Mouse (Mus musculus) layer of hippocampus, postnatal 36 days (tissue): ENCODE measurements at regions not wholly inside any gene's neighbourhood (a gene's known extent, or its start where the extent isn't known, plus 50 kb on each side); places are given as distances from the start of the nearest gene placed in this dataset.

Source experiments
- DNase-seq, 2 experiments: peaks; one replicate each; pipeline ENCODE4 v3.0.0; 2022

DNA sequence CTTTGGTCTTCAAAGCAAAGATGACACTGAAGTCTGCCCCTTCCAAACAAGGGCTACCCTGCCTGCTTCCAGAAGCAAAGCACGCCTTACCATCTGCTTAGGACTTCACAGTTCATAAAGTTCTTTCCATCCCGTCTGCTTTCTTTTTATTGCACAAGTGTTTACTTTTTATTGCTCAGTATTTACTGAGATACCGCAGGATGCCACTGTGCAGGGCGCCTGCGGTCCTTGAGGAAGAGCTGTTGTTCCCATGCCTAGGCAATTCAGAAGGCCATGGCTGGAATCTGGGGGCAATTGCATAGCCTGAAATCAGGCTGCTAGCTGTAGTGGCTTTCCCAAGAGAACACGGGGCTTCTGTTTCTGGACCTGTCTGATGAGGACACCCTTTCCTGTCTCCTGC lies 1255.8 kb upstream of the A1bg start:
- no peak for DNase-seq

DNA sequence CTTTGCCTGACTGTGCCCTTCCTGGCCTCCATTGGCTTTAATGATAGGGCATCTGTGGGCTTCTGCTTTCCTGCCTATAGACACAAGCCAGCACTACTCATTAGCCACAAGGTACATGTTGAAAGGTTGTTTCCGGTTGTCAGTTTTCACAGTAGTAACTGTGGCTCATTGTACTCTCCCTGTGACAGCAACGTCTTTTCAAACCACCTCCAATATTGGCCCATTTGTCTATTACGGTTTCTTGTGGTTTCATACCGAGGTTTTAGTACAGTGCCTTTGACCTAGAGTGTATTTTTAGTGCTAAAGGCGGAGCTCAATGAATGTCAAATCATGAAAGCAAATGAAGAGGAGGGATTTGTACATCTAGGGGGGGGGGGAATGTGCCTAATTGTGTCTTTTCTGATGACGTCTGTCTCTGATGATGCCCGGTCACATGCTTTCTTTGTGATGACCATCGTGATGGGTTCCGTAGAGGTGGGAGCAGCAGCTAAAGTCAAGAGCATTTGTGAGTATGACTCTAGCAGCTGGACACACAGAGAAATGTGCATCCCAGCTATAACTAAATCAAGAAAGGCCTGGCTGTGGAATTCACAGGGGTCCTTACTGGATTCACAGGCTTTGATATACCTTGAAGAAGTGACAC lies 1255.1 kb upstream of the A1bg start:
- no peak for DNase-seq

DNA sequence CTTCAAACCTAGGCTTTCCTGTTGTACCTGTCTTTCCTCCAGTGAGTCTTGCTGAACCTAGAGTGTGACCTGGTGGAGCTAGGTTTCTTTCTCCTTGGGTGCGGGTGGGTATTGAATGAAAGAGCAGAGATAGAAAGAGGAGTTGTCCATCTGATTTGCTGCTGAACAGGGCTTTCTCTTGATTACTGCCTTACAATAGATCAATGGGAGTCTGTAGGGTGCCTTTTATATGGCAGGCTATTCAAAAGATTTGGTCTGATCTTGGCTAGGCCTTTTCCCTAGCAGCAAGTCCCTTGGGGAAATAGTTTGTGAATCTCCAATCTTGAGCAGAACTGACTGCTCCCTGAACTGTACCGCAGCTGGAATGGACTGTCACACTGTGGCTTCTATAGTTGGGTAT lies 1253.3 kb upstream of the A1bg start:
- DNase-seq: no peak

DNA sequence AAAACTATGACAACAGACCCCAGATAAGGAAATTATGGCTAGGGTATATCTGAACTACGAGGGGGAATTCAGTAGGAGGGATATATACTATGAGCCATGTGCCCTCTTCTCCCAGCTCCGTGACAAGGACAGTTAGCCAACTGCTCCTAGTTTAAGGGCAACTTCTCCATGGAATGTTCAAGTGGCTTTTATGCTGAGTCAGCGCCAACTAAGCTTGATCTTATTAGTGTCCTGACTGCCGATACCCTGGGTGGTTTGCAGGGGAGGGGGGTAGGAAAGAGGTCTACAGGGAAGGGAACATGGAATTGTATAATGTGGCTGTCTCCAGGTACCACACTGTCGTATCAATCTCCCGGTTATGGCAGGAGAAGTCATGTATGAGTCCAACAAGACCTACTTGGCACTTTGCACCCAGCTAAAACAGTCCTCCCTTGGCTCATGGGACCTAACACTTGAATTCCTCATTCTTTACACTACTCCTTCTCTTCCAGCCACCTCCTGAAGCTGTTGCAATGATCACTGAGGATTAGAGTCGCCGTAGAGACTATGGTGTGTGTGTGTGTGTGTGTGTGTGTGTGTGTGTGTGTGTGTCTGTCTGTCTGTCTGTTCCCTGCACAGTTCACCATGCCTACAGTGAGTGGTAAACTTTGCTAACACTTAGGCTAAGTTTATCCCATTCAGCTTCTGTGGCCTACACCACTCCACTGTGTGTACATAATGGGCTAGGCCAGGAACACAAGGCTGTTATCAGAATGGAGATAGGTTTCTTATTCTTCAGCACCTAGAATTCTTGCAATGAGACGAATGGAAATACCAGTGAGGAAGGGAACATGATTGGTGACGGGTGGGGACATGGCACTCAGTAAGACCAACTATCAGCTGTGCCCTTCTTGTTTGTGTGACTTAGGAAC lies 1251.1 kb upstream of the A1bg start:
- no peak for DNase-seq

DNA sequence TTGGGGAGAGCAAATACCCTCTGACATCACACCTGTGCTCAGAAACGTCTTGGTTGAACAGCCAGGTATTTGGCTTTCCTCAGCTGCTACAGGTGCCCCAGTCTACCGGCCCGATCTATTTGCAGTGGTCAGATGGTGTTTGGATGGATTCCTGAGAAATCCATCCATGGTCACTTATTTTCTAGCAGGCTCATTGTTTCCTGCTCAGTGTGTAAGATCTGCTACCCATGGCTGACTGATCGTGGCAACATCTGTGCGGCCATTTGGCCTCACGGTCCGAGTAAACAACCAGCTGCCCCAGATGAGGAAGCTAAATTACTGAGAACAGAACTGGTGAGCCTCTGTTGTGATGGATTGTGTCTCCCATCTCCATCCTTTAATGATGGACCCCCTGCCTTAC lies 1248.8 kb upstream of the A1bg start:
- DNase-seq: no peak

DNA sequence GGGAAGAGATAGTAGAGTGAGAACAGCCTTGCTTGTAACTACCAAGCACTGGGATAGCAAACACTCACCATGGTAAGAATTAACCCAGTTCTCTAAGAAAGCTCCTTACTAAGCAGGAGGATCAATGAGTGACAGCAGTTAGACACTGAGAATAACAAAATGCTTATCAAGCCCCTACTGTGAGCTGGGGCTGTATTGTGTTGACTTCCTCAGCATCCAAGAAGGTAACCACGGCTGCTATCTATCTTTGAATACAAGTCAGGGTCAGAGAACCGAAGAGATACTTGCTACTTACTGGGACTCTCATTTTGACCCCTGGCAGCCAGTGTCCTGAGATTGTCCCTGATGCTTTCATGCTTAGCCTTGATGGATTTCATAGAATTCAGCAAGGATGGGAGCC lies 1248.4 kb upstream of the A1bg start:
- DNase-seq: no peak

DNA sequence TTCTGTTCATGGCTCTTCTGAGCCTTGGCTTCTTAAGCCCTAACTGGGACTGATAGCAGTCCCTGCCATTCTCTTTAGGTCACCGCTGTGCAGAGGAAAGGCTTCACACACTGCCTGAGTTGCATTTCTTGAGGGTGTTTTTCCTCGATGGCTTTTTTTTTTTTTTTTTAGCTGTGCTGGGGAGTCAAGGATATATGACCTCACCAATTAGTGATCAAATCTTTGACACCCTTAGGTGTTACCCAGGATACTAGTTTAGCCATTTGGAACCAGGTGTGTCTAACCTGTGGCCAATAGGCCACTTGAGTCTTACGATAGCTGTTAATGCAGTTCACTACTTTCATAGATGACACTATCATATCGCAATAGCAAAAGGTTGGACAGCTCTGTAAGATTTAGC lies 1247.5 kb upstream of the A1bg start:
- no peak for DNase-seq

DNA sequence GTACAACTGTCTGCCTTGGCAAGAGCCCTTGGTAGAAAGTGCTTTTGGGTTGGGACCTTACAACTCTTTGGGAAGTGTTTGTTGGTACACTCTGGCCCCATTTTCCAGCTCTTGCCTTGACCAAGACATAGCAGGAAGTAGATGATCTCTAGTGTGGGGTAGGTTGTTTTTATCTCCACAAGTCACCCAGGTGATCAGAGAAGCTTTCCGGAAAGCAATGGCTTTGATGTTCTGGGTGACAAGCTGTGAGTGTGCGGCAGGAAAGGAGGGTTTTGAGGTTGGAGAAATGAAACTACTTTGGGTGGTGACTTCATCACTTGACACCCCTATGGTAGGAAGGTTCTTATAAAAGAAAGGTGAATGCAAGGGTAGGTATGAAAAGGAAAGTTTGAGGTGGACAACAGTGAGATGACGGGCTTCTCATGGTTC lies 1246.8 kb upstream of the A1bg start:
- DNase-seq: no peak

DNA sequence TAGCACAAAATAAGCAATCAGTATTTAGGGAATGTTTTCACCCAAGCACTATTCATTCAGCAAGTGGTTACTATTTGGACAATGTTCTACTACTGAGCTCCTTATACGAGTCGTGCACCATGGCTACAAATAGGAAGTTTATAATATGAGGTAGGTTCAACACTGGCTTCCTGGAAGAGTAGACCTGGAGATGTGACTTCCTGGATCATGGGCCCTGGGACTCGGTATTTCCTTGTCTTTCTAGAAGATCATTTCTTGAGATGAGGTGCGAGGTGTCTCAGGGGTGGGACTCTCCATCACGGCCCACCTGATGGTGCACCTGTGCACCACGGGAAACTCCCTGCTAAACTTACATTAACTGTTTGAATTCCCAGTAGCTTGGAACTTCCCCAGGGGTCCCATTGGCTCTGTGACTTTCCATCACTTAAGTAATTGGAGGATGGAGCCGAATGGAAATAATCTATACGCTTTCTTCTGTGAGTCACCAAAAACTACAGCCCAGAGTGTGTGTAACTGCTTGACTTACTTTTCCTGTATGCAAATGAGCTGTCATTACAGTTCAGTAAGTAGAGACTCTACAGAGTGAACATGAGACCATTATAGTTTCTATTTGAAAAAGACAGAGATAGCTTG lies 1246.3 kb upstream of the A1bg start:
- DNase-seq: no peak

DNA sequence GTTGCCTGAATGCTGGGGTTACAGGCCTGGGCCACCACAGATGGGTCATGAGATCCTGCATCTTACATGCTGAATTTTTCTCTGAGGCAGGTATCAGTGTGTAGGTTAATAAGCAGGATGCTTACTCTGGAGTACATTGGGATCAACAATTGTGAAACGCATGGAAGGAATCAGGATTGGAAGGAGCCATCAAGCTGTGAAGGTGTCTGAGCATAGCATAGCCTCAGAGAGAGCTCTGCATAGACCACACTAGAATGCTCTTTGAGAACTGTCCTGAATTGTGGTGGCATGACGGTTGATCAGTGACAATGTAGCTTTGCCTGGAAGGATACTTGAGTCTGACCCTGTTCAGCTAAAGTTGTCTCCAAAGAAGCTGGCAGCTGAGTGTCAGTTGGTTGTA lies 1245.7 kb upstream of the A1bg start:
- no peak for DNase-seq

DNA sequence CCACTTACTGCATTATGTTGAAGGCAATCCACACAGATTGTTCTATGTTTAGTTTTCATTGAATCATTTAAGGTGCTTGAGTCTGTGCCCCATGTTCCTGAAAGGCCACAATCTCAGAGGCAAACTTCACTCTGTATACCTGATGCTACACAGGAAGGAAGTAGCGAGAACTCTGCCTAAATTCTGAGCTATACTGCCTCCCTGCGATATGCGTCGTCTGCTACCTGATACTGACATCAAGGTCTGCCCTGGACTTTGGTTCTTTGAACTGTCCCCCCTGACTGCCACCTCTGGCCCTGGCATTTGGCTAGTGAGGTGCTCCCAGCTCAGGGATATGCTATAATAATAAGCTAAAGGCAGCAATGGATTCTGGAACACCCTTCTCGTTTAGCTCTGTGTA lies 1244.0 kb upstream of the A1bg start:
- no peak for DNase-seq

DNA sequence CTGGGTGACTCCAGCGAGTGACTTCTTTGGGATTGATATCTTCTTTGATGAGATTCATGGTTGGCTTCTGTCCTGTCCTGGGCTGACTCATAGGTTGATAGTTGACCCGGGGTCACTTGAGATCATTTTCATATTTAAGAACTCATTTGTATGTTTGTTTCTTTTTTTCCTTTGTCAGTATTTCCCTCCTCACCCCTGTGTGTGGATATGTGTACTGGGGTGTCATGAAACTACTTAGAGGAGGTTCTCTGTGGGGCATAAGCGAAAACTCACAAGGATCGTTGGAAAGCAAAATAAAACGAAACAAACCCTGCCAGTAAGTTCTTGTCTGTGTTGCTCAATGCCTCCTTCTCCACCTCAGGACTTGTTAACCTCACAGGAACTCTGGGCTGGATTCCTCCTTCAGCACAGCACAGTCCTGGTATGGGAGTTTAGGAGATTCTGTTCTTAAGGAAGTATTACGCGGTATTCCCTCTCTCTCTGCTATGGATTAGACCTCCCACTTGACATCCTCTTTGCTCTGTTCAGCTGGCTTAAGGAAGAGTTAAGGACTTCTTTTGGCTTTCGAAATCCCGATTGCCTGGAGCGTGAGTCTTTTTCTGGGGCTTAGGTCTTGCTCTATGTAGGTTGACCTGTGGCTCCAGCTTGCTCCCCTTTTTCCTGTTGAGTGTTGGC lies 1243.2 kb upstream of the A1bg start:
- no peak for DNase-seq

DNA sequence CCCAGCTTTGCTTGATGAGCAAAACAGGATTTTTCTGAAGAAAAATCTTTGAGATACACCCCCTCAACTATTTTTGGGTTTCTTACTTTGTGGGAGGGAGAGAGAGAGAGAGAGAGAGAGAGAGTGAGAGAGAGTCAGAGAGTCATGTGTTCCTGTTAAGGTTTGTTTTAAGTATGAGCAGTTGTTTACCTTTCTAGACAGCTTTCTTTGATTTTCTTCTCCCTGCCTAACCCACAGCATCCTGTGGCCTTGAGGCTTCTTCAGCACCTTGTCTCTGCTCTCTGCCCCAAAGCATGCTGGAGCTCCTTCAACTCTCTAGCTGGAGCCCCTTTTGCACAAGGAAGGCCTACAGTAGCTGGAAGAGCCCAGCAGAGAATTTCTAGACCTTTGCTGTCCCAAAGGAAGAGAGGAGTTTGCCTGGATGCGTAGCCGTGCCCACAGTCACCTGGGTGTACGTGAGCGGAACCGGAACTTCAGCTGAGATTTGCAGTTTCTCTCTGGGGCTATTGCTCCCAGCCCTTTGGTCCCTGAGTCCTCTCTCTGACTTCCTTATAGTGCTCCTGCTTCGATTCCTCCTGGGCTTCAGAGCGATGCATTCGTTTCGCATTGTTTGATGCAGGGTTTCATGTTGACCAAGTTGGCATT lies 1242.1 kb upstream of the A1bg start:
- no peak for DNase-seq

DNA sequence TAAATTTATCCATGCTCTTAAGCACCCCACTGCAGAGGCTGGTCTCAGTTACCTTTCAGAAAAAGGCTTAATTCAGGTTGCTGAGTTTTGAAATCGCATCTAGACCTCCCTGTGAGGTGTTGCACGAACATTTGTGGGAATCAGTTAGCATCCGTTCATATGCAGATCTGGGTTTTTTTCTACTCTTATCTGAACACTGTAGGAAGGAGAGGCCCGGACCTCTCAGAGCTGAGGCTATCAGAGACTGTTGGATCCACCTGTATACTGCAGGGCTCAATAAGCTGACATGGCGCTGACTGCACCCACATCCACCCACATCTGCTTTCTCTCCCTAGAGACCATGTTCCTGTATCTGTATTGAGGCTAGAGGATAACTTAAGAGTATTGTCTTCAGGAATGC lies 1240.4 kb upstream of the A1bg start:
- DNase-seq: no peak

DNA sequence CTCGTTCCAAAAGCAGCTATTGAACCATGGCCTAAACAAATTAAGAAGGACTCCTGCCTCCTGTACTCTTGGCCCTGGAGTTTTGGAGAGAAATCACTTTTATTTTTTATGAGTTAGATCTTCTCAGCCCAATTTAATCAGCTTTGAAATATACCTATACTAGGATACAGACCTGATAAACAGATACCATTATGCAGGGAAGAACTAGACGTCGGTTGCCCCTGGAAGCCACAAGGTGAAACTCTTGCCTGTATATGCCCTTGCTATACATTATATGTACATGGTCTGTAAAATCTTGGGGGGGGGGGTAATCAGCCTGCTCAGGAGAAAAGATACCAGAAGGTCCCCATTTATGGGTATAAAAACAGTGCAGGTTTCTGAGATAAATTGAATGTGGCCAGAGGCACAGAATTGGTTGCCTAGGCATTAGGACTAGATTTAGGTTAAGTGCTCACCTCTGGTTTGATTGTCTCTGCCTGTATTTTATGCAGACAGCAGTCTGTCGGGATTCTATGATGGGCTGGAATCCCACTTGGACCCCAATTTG lies 1239.9 kb upstream of the A1bg start:
- DNase-seq: no peak

DNA sequence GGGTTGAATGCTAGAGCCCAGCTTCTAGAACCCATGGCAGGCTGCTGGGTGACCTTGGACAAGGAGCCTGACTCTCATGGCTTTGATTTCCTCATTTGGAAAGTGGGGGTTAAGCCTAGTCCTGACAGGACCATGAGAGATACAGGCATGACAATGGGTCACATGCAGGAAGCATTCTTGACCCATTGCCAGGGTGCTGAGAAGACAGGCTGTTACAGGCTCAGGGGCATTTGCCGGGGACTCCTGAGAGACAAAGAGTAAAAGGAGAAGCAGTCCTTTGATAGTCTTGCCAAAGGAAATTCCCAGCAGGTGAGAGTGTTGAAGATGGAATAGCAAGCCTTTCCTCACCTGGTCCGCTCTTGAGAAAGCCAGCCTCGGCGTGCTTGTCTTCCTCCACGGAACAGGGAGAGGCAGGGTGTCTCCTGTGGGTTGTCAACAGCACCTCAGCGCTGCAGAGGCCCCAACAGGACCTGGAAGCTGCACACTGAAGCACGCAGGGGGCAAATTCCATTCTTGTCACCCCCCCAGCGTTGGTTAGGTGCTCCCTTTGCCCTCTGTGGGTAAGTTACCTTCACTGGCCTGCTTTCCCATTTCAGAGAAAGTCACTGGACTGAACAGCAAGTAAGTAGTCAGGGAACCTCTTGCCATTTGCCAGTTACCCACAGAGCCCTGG lies 1239.3 kb upstream of the A1bg start:
- DNase-seq: no peak

DNA sequence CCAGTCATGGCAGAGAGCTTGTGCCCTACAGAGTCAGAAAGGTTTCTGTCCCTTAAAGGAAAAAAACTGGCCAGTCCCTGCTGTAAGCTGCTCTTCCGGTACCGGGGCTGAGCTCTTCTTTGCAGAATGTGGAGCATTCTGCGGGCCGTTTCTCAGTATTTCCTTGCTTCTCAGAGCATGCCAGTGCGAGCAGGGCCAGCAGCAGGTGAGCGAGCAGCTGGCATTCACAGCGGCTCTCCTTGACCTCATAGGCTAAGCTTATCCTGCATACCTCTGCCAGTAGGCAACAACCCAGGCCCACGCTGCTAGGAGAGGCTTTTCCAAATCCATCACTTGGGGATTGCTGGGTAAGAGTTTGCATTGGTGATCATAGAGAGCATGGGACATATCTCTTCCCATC lies 1238.2 kb upstream of the A1bg start:
- no peak for DNase-seq

DNA sequence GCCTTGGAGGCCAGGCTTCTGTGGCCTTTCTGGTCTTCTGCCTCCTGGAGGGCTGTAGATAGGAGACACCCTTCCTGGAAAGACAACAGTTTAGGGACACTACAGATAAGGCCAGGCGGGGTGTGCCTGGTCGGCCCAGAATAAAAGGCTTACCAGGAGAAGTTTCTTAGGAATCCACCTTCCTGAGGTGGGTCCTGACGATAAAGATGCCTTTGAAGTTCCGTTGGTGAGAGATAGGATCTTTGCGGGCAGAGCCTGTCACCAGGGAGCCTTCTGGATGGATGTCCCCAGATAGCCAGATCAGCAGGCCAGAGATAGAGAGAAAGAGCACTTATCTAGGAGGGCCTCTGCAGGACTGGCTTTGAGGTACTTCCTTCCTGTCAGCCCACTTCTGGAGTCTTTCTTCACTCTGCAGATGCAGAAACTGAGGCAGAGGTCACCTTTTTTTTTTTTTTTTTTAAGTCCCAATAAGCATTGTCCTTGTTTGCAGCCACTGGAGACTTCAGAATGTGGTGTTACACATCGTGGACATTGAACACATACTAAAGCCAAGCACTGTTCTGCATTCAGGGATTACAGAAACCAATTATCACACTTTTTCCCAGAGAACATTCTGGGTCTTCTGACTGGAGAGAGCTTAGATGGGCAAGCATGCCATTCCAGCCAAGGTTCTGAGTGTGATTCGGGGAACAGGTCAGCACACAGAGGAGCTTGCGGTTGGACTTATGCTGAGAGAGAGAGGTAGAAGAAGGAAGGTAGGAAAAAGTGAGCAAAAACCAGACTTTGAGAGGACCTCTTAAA lies 1236.3 kb upstream of the A1bg start:
- no peak for DNase-seq

DNA sequence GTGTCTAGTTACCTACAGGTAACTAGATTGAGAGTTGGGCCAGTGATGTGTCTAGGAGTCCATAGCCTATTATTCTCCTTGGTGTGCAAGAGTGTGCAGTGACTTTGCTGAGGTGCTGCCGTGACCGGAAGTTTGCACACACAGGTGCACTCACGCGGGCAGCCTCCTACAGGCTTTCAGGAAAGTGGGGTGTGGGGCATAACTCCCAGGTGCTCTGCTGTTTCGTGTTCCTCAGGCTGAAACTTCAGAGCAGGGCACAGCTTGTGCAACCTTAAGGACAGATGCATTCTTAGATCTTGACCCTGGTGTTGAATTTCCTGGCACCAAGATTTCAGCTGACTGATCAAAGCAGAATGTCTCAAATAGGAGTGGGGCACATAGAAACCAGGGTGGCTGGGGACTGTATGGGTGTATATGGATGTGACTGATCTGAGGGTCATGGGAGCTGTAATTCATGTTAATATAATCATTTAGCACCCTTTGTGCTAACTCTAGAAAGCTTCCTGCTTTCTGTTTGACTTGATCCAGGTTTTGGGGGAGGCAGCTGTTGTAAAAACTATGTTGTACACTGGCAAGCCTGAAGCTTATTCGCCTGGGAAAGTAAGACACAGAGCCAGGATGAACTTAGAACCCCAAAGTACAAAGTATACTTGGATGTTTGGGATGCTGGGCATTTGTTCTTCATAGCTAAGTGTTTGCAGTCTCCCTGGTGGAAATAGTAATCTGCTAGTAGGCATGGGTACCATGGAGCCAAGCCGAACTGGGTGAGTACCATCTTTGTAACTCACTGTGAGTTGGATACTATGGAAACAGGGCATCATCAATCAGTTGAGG lies 1234.6 kb upstream of the A1bg start:
- DNase-seq: no peak

DNA sequence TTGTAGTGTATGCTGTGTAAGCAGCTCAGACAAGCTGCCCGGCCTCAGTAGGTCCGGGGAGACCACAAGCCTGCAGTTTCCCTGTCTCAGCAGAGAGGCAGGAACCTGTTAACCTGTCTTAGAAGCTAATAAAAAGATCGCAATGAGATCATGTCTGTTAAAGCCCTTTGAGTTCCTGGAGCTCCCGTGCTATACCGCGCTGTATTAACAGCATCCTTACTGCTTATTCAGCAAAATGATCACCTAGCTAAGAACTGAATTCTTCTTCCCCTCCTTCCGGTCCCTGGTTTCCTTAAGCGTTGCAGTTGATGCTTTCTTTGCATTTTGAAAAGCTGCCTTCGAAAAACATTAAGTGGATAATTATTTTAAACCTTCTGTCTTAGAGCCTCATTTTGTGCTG lies 1230.4 kb upstream of the A1bg start:
- DNase-seq: no peak
